Mouse (Mus musculus): Measurements from ENCODE around the gene Rin1. TPM values are rescaled to one million over a fixed set of nuclear protein-coding genes. Genes with fewer than 3 reads are reported as not detected.
A peak's percentile ranks its signal among the peaks of the same experiment; 100 is the strongest.

Gene Rin1
- polyA plus RNA-seq, 1 experiment from 2014 or later, result 0.21 TPM

GRCm38 (mm10) chr19:5026111-5026510, 24.2 kb upstream of the Rin1 start:
- no peak for DNase-seq
- no peaks in the 10 kb centered on the region for H3K9me3 ChIP-seq (ENCODE audit: low read length)
- H3K27me3 ChIP-seq (ENCODE audit: insufficient read depth, low read length), result no peaks in the 10 kb centered on the region
- H3K9ac ChIP-seq (replicated peaks), result no peak overlapping the region
- no peak overlapping the region for H3K4me2 ChIP-seq (ENCODE audit: low read depth, low read length)
- TF ChIP-seq EP300 (IDR thresholded peaks at IDR 0.05; ENCODE audit: low read depth) (no peak), CTCF (IDR thresholded peaks at IDR 0.05; ENCODE audit: low read depth) (no peak)
- no peak for ATAC-seq
- WGBS (ENCODE audit: insufficient replicate concordance), result 81% methylated on average over 8 of the region's 8 CpGs
- peaks cover 13% of the 10 kb centered on the region for H3K4me1 ChIP-seq (ENCODE audit: insufficient read depth)
- no peak overlapping the region for H3K27ac ChIP-seq (ENCODE audit: low read depth)
- no peaks in the 10 kb centered on the region for H3K36me3 ChIP-seq (replicated peaks; ENCODE audit: insufficient read depth, low read length)
- H3K4me3 ChIP-seq (ENCODE audit: low read depth, low read length), result no peak overlapping the region

DNA sequence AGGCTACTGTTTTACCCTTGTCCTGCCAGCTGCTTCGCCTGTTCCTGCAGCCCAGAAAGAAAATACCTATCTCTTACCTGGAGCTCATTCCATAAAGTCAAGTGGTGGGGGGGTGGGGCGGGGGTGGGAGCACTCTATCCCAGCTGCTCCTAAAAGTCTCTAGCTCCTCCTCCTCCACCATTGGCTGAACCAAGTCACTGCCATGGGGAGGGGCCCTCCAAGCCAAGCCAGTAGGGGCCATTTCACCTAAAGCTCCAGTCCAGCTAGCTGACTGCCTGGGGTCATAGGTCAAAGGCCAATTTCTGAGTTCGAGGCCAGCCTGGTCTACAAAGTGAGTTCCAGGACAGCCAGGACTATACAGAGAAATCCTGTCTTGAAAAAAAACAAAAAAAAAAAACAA, 17.6 kb upstream of the Rin1 start:
- TF ChIP-seq EP300 (IDR thresholded peaks at IDR 0.05; ENCODE audit: low read depth) (no peak), CTCF (IDR thresholded peaks at IDR 0.05; ENCODE audit: low read depth) (no peak)

DNA sequence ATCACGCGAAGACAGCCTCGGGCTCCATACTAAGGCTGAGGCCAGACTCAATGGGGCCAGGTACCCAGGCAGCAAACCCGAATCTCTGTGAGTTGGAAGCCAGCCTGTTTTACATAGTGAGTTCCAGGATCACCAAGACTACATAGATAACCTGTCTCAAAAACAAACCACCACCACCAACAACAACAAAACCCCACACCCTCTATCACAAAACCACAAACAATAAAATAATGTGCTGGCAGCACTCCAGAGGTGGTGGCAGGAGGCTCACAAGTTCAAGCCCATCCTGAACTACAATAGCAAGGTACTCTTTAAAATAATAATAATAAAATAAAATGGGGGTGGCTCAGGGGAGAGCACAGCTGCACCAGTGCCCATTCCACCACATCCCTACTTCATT, 13.7 kb upstream of the Rin1 start:
- Histone ChIP-seq H3K27me3 (ENCODE audit: insufficient read depth, low read length) (0 out of 2 replicates have a peak, but pooled peaks cover 4% of the 10 kb centered on the region), H3K4me1 (ENCODE audit: insufficient read depth) (peaks cover 17% of the 10 kb centered on the region), H3K4me3 (ENCODE audit: low read depth, low read length) (no peak overlapping the region), H3K9ac (replicated peaks) (no peak overlapping the region), H3K36me3 (replicated peaks; ENCODE audit: insufficient read depth, low read length) (no peaks in the 10 kb centered on the region), H3K27ac (ENCODE audit: low read depth) (no peak overlapping the region), H3K9me3 (ENCODE audit: low read length) (no peaks in the 10 kb centered on the region), H3K4me2 (ENCODE audit: low read depth, low read length) (no peak overlapping the region)
- TF ChIP-seq EP300 (IDR thresholded peaks at IDR 0.05; ENCODE audit: low read depth) (no peak), CTCF (IDR thresholded peaks at IDR 0.05; ENCODE audit: low read depth) (no peak)
- WGBS (ENCODE audit: insufficient replicate concordance), result 78% methylated on average over 4 of the region's 4 CpGs
- DNase-seq, result no peak
- no peak for ATAC-seq

More for the DNA sequence above, 17.6 kb upstream of the Rin1 start:
- WGBS (ENCODE audit: insufficient replicate concordance), result 79% methylated on average over 3 of the region's 3 CpGs
- no peak for DNase-seq
- Histone ChIP-seq H3K4me2 (ENCODE audit: low read depth, low read length) (no peak overlapping the region), H3K27me3 (ENCODE audit: insufficient read depth, low read length) (0 out of 2 replicates have a peak, but pooled peaks cover 4% of the 10 kb centered on the region), H3K9me3 (ENCODE audit: low read length) (no peaks in the 10 kb centered on the region), H3K4me3 (ENCODE audit: low read depth, low read length) (no peak overlapping the region), H3K27ac (ENCODE audit: low read depth) (no peak overlapping the region), H3K9ac (replicated peaks) (no peak overlapping the region), H3K36me3 (replicated peaks; ENCODE audit: insufficient read depth, low read length) (no peaks in the 10 kb centered on the region), H3K4me1 (ENCODE audit: insufficient read depth) (no peaks in the 10 kb centered on the region)
- ATAC-seq, result no peak

DNA sequence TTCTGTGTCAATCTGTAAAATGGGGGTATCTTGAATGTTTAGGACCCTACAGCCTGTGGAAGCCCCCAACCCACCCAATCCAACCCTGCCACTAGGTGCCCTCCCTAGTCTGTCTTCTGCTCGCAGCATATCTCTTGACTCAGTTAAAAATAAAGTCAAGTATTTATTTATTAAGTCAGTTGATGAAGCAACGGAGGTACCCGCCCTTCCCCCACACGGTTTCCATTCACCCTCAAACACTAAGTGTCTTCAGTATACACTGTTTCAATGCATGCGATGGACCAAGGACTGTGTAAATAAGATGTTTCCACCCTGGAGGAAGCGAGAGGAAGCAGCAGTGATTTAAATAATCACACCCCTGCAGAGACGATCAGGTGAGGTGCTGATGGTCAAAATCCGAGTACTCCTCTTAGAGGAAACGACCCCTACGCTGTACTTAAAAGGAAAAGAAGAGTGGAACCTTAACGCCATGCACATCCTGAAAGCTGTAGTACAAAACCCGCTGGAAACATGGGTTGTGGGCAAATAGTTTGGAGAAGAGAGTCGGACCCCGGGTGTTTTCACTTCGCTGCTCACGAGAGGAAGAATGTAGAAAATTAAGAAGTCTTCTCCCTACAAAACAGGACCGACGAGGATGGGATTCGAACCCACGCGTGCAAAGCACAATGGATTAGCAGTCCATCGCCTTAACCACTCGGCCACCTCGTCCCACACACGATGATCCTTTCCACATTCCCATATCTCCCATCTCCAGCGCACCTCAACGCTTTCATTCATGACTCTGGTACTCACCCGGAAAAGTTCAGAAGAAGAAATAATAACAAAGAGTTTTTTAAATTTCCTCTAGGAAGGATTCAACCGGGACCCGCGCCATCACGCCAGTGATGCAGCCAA, 12.4 kb upstream of the Rin1 start:
- peak overlapping the region; percentile 80 for H3K9ac ChIP-seq (replicated peaks)
- WGBS (ENCODE audit: insufficient replicate concordance), result 6% methylated on average over 32 of the region's 32 CpGs
- peak overlapping the region; percentile 100 for H3K4me2 ChIP-seq (ENCODE audit: low read depth, low read length)
- peaks cover 23% of the 10 kb centered on the region for H3K4me1 ChIP-seq (ENCODE audit: insufficient read depth)
- H3K4me3 ChIP-seq (ENCODE audit: low read depth, low read length), result peak overlapping the region; percentile 70
- DNase-seq (peak; percentile 68), ATAC-seq (peak; percentile 23)
- H3K27me3 ChIP-seq (ENCODE audit: insufficient read depth, low read length), result 0 out of 2 replicates have a peak, but pooled peaks cover 4% of the 10 kb centered on the region
- no peaks in the 10 kb centered on the region for H3K9me3 ChIP-seq (ENCODE audit: low read length)
- H3K36me3 ChIP-seq (replicated peaks; ENCODE audit: insufficient read depth, low read length), result no peaks in the 10 kb centered on the region
- H3K27ac ChIP-seq (ENCODE audit: low read depth), result no peak overlapping the region
- TF ChIP-seq CTCF (IDR thresholded peaks at IDR 0.05; ENCODE audit: low read depth) (no peak), EP300 (IDR thresholded peaks at IDR 0.05; ENCODE audit: low read depth) (no peak)

DNA sequence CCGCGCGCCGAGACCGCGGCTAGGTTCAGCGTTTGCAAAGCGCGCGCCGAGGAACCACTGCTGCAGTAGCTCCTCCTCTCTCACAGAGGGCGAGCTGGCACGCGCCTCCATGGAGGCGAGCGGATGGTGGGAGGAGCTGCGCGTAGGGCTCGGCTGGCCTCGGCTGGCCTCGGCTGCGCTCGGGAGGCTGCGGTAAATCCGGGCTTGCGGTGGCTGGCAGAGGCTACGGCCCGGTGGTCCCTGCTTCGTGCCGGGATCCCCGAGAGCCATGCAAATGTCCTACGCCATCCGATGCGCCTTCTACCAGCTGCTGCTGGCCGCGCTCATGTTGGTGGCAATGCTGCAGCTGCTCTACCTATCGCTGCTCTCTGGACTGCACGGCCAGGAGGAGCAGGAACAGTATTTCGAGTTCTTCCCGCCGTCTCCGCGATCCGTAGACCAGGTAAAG, 11.5 kb upstream of the Rin1 start, which contains the start of the genes B4gat1 and AC124502.3:
Gene B4gat1, plus strand, starts transcription at position 118 of the 448 bp plus-strand sequence.
Gene AC124502.3, plus strand, starts transcription at position 183 of the 448 bp plus-strand sequence.
- ATAC-seq, result peak; percentile 81
- Histone ChIP-seq H3K9ac (replicated peaks) (peak within 1 kb of the TSS; percentile 80), H3K27me3 (ENCODE audit: insufficient read depth, low read length) (0 out of 2 replicates have a peak, but pooled peaks cover 4% of the 10 kb centered on the region), H3K4me3 (ENCODE audit: low read depth, low read length) (peak within 1 kb of the TSS; percentile 70), H3K27ac (ENCODE audit: low read depth) (no peak within 1 kb of the TSS), H3K9me3 (ENCODE audit: low read length) (no peaks in the 10 kb centered on the region), H3K36me3 (replicated peaks; ENCODE audit: insufficient read depth, low read length) (no peaks in the 10 kb centered on the region), H3K4me2 (ENCODE audit: low read depth, low read length) (peak within 1 kb of the TSS; percentile 100), H3K4me1 (ENCODE audit: insufficient read depth) (peaks cover 23% of the 10 kb centered on the region)
- WGBS (ENCODE audit: insufficient replicate concordance), result under 1% methylated on average over 41 of the region's 44 CpGs
- DNase-seq, result peak; percentile 88
- TF ChIP-seq CTCF (IDR thresholded peaks at IDR 0.05; ENCODE audit: low read depth), result peak; percentile 64
- TF ChIP-seq EP300 (IDR thresholded peaks at IDR 0.05; ENCODE audit: low read depth), result no peak

All from liver, postnatal 0 days (tissue).